ENCODE assay signal across 23 mouse cellular contexts in the genomic region with DNA sequence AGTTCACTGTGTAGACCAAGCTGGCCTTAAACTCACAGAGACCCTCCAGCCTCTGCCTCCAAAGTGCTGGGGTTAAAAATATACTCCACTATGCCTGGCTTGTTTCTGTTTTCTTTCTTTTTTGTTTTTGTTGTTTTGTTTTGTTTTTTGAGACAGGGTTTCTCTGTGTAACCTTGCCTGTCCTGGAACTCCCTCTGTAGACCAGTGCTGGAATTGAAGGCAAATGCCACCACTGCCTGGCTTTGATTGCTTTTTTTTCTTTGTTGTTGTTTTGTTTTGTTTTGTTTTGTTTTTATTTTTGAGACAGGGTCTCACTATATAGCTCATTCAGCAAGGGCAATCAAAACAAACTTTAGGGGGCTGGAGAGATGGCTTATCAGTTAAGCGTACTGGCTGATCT. TPM values are rescaled to one million over a fixed set of nuclear protein-coding genes. Genes with fewer than 3 reads are reported as not detected.
DNase-seq lines count a peak whose midpoint lies in the region; ATAC-seq and TF ChIP-seq lines count a peak whose summit lies in the region.
"Had no signal": no experiment of that assay in that cellular context is flagged by ENCODE, and none has a peak within 500 bp of the region (broad histone marks: within the 10 kb centered on the region; RNA-seq: fewer than 3 reads in every experiment).

No protein-coding gene starts in this region.

- peak; percentile 21; the same call in 1 of the 2 replicates for TF ChIP-seq CTCF in gastrocnemius, adult 2 months (IDR thresholded peaks at IDR 0.05)
- TF ChIP-seq CTCF in left cerebral cortex, adult 2 months (IDR thresholded peaks at IDR 0.05) = peak; percentile 19

- intact Hi-C loops in gastrocnemius, adult 2 months (cut with DNase I) = no loop called here
- intact Hi-C loops in left cerebral cortex, adult 2 months (cut with DNase I) = no loop called here
- intact Hi-C loops in left cerebral cortex, postnatal 4 days (cut with DNase I) = no loop called here

- no peak for ATAC-seq in forebrain, embryonic 14.5 days
- ATAC-seq in cerebellum, adult (ENCODE audit: insufficient number of reproducible peaks, low FRiP score, low TSS enrichment) = no peak
- ATAC-seq: intestine, embryonic 16.5 days; midbrain, embryonic 15.5 days had no signal

- 94% methylated on average over 1 of the region's 1 CpGs for WGBS in forebrain, embryonic 14.5 days

- no peak overlapping the region for H3K27ac ChIP-seq in gastrocnemius, adult 2 months
- no peak overlapping the region for H3K27ac ChIP-seq in left cerebral cortex, adult 2 months
- no peak overlapping the region for H3K27ac ChIP-seq in forebrain, embryonic 14.5 days (ENCODE audit: low read depth, low read length)
- H3K27ac ChIP-seq: hindbrain, embryonic 13.5 days; limb, embryonic 15.5 days; midbrain, embryonic 15.5 days; stomach, embryonic 15.5 days had no signal

- DNase-seq in gastrocnemius, adult 2 months = no peak
- no peak for DNase-seq in gastrocnemius, adult 18-20 months (ENCODE audit: low spot score)
- no peak for DNase-seq in left cerebral cortex, adult 2 months (ENCODE audit: extremely low spot score in 1 of 2, low spot score in 2 of 2)
- DNase-seq in left cerebral cortex, postnatal 4 days = no peak
- DNase-seq in CD4-positive helper T cell, adult 2 months (ENCODE audit: low read depth, low spot score) = peak; percentile 35
- DNase-seq in R1 (ENCODE audit: low read depth, low spot score) = peak; percentile 26
- DNase-seq in forebrain, embryonic 14.5 days (ENCODE audit: low spot score) = no peak
- DNase-seq: adrenal gland, adult 2 months; cerebellum, adult 11-12 months; cerebellum, postnatal 14 days; gastrocnemius, postnatal 10 days; heart, adult 18-20 months; lung, adult 18-20 months; lung, postnatal 4 days; thymus, adult 18-20 months; thymus, postnatal 4 days had no signal

- H3K36me3 ChIP-seq in forebrain, embryonic 14.5 days (ENCODE audit: control insufficient read depth, insufficient read depth, low read length) = no peaks in the 10 kb centered on the region
- H3K36me3 ChIP-seq: hindbrain, embryonic 13.5 days; limb, embryonic 15.5 days; midbrain, embryonic 15.5 days; stomach, embryonic 15.5 days had no signal

- peaks cover 13% of the 10 kb centered on the region for H3K4me1 ChIP-seq in forebrain, embryonic 14.5 days (ENCODE audit: control insufficient read depth, insufficient read depth, low read length)

- no peaks in the 10 kb centered on the region for H3K9me3 ChIP-seq in forebrain, embryonic 14.5 days (replicated peaks; ENCODE audit: control insufficient read depth, low read length)
- H3K9me3 ChIP-seq: hindbrain, embryonic 13.5 days; limb, embryonic 15.5 days; midbrain, embryonic 15.5 days; stomach, embryonic 15.5 days had no signal

- no peak overlapping the region for H3K4me3 ChIP-seq in gastrocnemius, adult 2 months
- H3K4me3 ChIP-seq in left cerebral cortex, adult 2 months = no peak overlapping the region
- H3K4me3 ChIP-seq in forebrain, embryonic 14.5 days (ENCODE audit: low read depth, low read length) = no peak overlapping the region
- H3K4me3 ChIP-seq: hindbrain, embryonic 13.5 days; limb, embryonic 15.5 days; midbrain, embryonic 15.5 days; stomach, embryonic 15.5 days had no signal

- H3K4me2 ChIP-seq in forebrain, embryonic 14.5 days (ENCODE audit: low read length) = no peak overlapping the region
- H3K4me2 ChIP-seq: hindbrain, embryonic 13.5 days; limb, embryonic 15.5 days; midbrain, embryonic 15.5 days; stomach, embryonic 15.5 days had no signal

- H3K27me3 ChIP-seq in forebrain, embryonic 14.5 days (replicated peaks; ENCODE audit: control insufficient read depth, insufficient read depth, low read length) = no peaks in the 10 kb centered on the region
- H3K27me3 ChIP-seq: hindbrain, embryonic 13.5 days; limb, embryonic 15.5 days; midbrain, embryonic 15.5 days; stomach, embryonic 15.5 days had no signal

- H3K9ac ChIP-seq in forebrain, embryonic 14.5 days (ENCODE audit: low read length) = no peak overlapping the region
- H3K9ac ChIP-seq: hindbrain, embryonic 13.5 days; limb, embryonic 15.5 days; midbrain, embryonic 15.5 days; stomach, embryonic 15.5 days had no signal

RNA-seq across cellular contexts. Expression of a gene that starts 11.1 kb away (rescaled TPM):
- 10 to 100 TPM; 37.7 to 41.1 TPM for total RNA-seq in gastrocnemius, adult 2 months (2021)
- total RNA-seq in gastrocnemius, adult 18-20 months (2021) = 10 to 100 TPM; 39.3 to 43.9 TPM
- total RNA-seq in left cerebral cortex, adult 2 months (2021) = 10 to 100 TPM; 37.0 TPM
- 10 to 100 TPM; 19.6 to 21.4 TPM for total RNA-seq in left cerebral cortex, postnatal 4 days (2021)
- polyA plus RNA-seq in forebrain, embryonic 14.5 days (2014; fragmentation: Nextera tagmentation; extraction: Ambion mirVana) = 11.7 and 13.4 TPM in 2 replicates

RNA-seq across cellular contexts. Expression of a gene that starts 41.0 kb away (rescaled TPM):
- total RNA-seq in gastrocnemius, adult 2 months (2021) = not detected
- total RNA-seq in gastrocnemius, adult 18-20 months (2021) = not detected
- total RNA-seq in left cerebral cortex, adult 2 months (2021) = 10 to 100 TPM; 11.6 to 15.3 TPM
- total RNA-seq in left cerebral cortex, postnatal 4 days (2021) = 10 to 100 TPM; 17.1 to 19.5 TPM
- polyA plus RNA-seq in forebrain, embryonic 14.5 days (2014; fragmentation: Nextera tagmentation; extraction: Ambion mirVana) = 6.3 and 6.7 TPM in 2 replicates
- polyA plus RNA-seq: adrenal gland, adult 2 months; heart, embryonic 14.5 days had no signal

Comparison
In these comparisons a context has a peak if more than half of its experiments do, and no peak if none do; other contexts are left out.
1. DNase-seq: peak in CD4-positive helper T cell, adult 2 months (single experiment) and R1 (single experiment); none in gastrocnemius, adult 2 months (single experiment), gastrocnemius, adult 18-20 months (single experiment), left cerebral cortex, adult 2 months (0 of 2), left cerebral cortex, postnatal 4 days (single experiment) and forebrain, embryonic 14.5 days (single experiment).
2. RNA of a gene that starts 41.0 kb away (total RNA-seq): 17.1 to 19.5 TPM in left cerebral cortex, postnatal 4 days and 11.6 to 15.3 TPM in left cerebral cortex, adult 2 months; not detected in gastrocnemius, adult 2 months and not detected in gastrocnemius, adult 18-20 months; every median in the first group is over 10 times any median in the second.